Mouse (Mus musculus) CH12.LX (cell line): ENCODE data around the gene Tmprss4. TPM values are rescaled to one million over a fixed set of nuclear protein-coding genes. Genes with fewer than 3 reads are reported as not detected.

Experiments used
- DNase-seq: peaks from one replicate; pipeline ENCODE4 v3.0.0-alpha.2; 2013; ENCODE audit errors: extremely low read depth
- H3K27ac ChIP-seq: 2 replicates; pipeline ENCODE4 v1.5.1; 2012; ENCODE audit warnings: low read depth, mild to moderate bottlenecking, control low read depth, moderate library complexity; ENCODE audit not compliant: insufficient read depth
- H3K27me3 ChIP-seq: replicated peaks from 2 replicates; pipeline ENCODE3; 2012; ENCODE audit warnings: inconsistent platforms
- H3K36me3 ChIP-seq, 2 experiments: replicated peaks in 1 of 2; 2 replicates each; pipeline versions ENCODE3 to v1.6.1; 2012; ENCODE audit warnings: inconsistent platforms in 1 of 2, low read length in 1 of 2, mild to moderate bottlenecking in 1 of 2, mixed read lengths in 1 of 2, moderate library complexity in 1 of 2; ENCODE audit not compliant: control insufficient read depth in 1 of 2, insufficient read depth in 1 of 2
- H3K4me1 ChIP-seq, 2 experiments: 2 replicates each; pipeline ENCODE4 v1.6.1; 2012; ENCODE audit warnings: inconsistent platforms in 1 of 2, moderate library complexity in 1 of 2; ENCODE audit not compliant: insufficient read depth in 2 of 2, control insufficient read depth in 1 of 2
- H3K4me2 ChIP-seq: 2 replicates; pipeline ENCODE4 v1.6.1; 2012; ENCODE audit warnings: low read depth, mild to moderate bottlenecking, control low read depth; ENCODE audit not compliant: poor library complexity, insufficient read depth, severe bottlenecking
- H3K4me3 ChIP-seq, 3 experiments: fragments of 150-350 bp in 1 of 3; sonication (generic) in 1 of 3; replicated peaks in 1 of 3; 2 replicates each; pipeline versions ENCODE3 to v1.5.1; 2011 to 2012; ENCODE audit warnings: low read depth in 2 of 3, low read length in 2 of 3, mild to moderate bottlenecking in 2 of 3, moderate library complexity in 2 of 3, control low read depth in 1 of 3, improper control_type of control experiment in 1 of 3, inconsistent platforms in 1 of 3, mixed read lengths in 1 of 3; ENCODE audit not compliant: poor library complexity in 1 of 3
- H3K79me2 ChIP-seq: replicated peaks from 2 replicates; pipeline ENCODE4 v1.6.1; 2012; ENCODE audit warnings: mild to moderate bottlenecking, moderate library complexity; ENCODE audit not compliant: control insufficient read depth, poor library complexity, insufficient read depth, severe bottlenecking; ENCODE audit errors: extremely low read depth
- H3K9ac ChIP-seq: 2 replicates; pipeline ENCODE4 v1.6.1; 2012; ENCODE audit warnings: low read depth, mild to moderate bottlenecking, control low read depth, moderate library complexity; ENCODE audit not compliant: insufficient read depth
- H3K9me3 ChIP-seq: replicated peaks from 2 replicates; pipeline ENCODE3; 2012; ENCODE audit warnings: low read length, inconsistent platforms, mixed read lengths
- BHLHE40 ChIP-seq: IDR thresholded peaks from 2 replicates; pipeline ENCODE4 v1.6.1; 2011; ENCODE audit warnings: mild to moderate bottlenecking, low read depth, low read length, improper control_type of control experiment
- CHD1 ChIP-seq: IDR thresholded peaks from 2 replicates; pipeline ENCODE4 v1.6.1; 2012; ENCODE audit warnings: low read depth, low read length, improper control_type of control experiment, inconsistent platforms
- CHD2 ChIP-seq: IDR thresholded peaks from 2 replicates; pipeline ENCODE4 v1.6.1; 2011; ENCODE audit warnings: low read length, improper control_type of control experiment
- CTCF ChIP-seq, 2 experiments: IDR thresholded peaks in 1 of 2; conservative IDR thresholded peaks in 1 of 2; 2 replicates each; pipeline ENCODE4 v1.5.1; 2011 to 2012; ENCODE audit warnings: low read depth in 2 of 2, low read length in 2 of 2, improper control_type of control experiment in 1 of 2, inconsistent platforms in 1 of 2, mild to moderate bottlenecking in 1 of 2, moderate library complexity in 1 of 2
- E2F4 ChIP-seq: IDR thresholded peaks from 2 replicates; pipeline ENCODE4 v1.6.1; 2011; ENCODE audit warnings: low read depth, low read length, improper control_type of control experiment; ENCODE audit not compliant: insufficient replicate concordance
- ELF1 ChIP-seq: IDR thresholded peaks from 2 replicates; pipeline ENCODE4 v1.6.1; 2014; ENCODE audit warnings: low read depth, mild to moderate bottlenecking, inconsistent platforms, low read length, improper control_type of control experiment
- EP300 ChIP-seq: IDR thresholded peaks from 2 replicates; pipeline ENCODE4 v1.6.1; 2011; ENCODE audit warnings: low read length, improper control_type of control experiment
- ETS1 ChIP-seq: conservative IDR thresholded peaks from 2 replicates; pipeline ENCODE4 v1.6.1; 2012; ENCODE audit warnings: low read depth, mild to moderate bottlenecking, inconsistent platforms, low read length, improper control_type of control experiment, moderate library complexity
- GABPA ChIP-seq: IDR thresholded peaks from 2 replicates; pipeline ENCODE4 v1.6.1; 2012; ENCODE audit warnings: low read depth, low read length, improper control_type of control experiment, inconsistent platforms; ENCODE audit not compliant: insufficient replicate concordance
- HCFC1 ChIP-seq: IDR thresholded peaks from 2 replicates; pipeline ENCODE4 v1.6.1; 2012; ENCODE audit warnings: low read depth, mild to moderate bottlenecking, inconsistent platforms, low read length, improper control_type of control experiment
- IRF4 ChIP-seq: IDR thresholded peaks from 2 replicates; pipeline ENCODE4 v1.6.1; 2014; ENCODE audit warnings: low read depth, mild to moderate bottlenecking, inconsistent platforms, low read length, improper control_type of control experiment
- JUND ChIP-seq: conservative IDR thresholded peaks from 2 replicates; pipeline ENCODE4 v1.6.1; 2011; ENCODE audit warnings: low read depth, low read length, improper control_type of control experiment
- KAT2A ChIP-seq: IDR thresholded peaks from 2 replicates; pipeline ENCODE4 v1.6.1; 2012; ENCODE audit warnings: low read length, improper control_type of control experiment, inconsistent platforms; ENCODE audit not compliant: insufficient replicate concordance
- MAFK ChIP-seq: IDR thresholded peaks from 2 replicates; pipeline ENCODE4 v1.6.1; 2011; ENCODE audit warnings: low read length, improper control_type of control experiment; ENCODE audit not compliant: insufficient replicate concordance
- MAX ChIP-seq: IDR thresholded peaks from 2 replicates; pipeline ENCODE4 v1.6.1; 2011; ENCODE audit warnings: low read length, improper control_type of control experiment
- MAZ ChIP-seq: IDR thresholded peaks from 2 replicates; pipeline ENCODE4 v1.6.1; 2012; ENCODE audit warnings: low read depth, mild to moderate bottlenecking, inconsistent platforms, low read length, improper control_type of control experiment, moderate library complexity
- MEF2A ChIP-seq: IDR thresholded peaks from 2 replicates; pipeline ENCODE4 v1.6.1; 2014; ENCODE audit warnings: low read depth, mild to moderate bottlenecking, inconsistent platforms, low read length, improper control_type of control experiment, borderline replicate concordance
- MXI1 ChIP-seq: IDR thresholded peaks from 2 replicates; pipeline ENCODE4 v1.6.1; 2011; ENCODE audit warnings: mild to moderate bottlenecking, low read depth, low read length, improper control_type of control experiment
- MYC ChIP-seq: IDR thresholded peaks from 2 replicates; pipeline ENCODE4 v1.6.1; 2011; ENCODE audit warnings: low read depth, mild to moderate bottlenecking, improper control_type of control experiment, low read length
- NRF1 ChIP-seq: IDR thresholded peaks from 2 replicates; pipeline ENCODE4 v1.6.1; 2014; ENCODE audit warnings: low read depth, mild to moderate bottlenecking, inconsistent platforms, low read length, improper control_type of control experiment, moderate library complexity
- PAX5 ChIP-seq: IDR thresholded peaks from 2 replicates; pipeline ENCODE4 v1.6.1; 2012; ENCODE audit warnings: low read length, inconsistent platforms, mixed read lengths
- POLR2A ChIP-seq: IDR thresholded peaks from 2 replicates; pipeline ENCODE4 v1.6.1; 2011; ENCODE audit warnings: low read depth, mild to moderate bottlenecking, improper control_type of control experiment, low read length
- POLR2AphosphoS2 ChIP-seq: IDR thresholded peaks from 2 replicates; pipeline ENCODE4 v1.6.1; 2011; ENCODE audit warnings: low read depth, low read length, improper control_type of control experiment
- RCOR1 ChIP-seq: conservative IDR thresholded peaks from 2 replicates; pipeline ENCODE4 v1.6.1; 2012; ENCODE audit warnings: low read depth, mild to moderate bottlenecking, inconsistent platforms, low read length, improper control_type of control experiment
- SIN3A ChIP-seq: IDR thresholded peaks from 2 replicates; pipeline ENCODE4 v1.6.1; 2012; ENCODE audit warnings: low read length, improper control_type of control experiment, inconsistent platforms
- SMC3 ChIP-seq: IDR thresholded peaks from 2 replicates; pipeline ENCODE4 v1.6.1; 2011; ENCODE audit warnings: low read depth, low read length, improper control_type of control experiment
- TBP ChIP-seq: conservative IDR thresholded peaks from 2 replicates; pipeline ENCODE4 v1.6.1; 2011; ENCODE audit warnings: low read depth, low read length, improper control_type of control experiment
- TCF12 ChIP-seq: IDR thresholded peaks from 2 replicates; pipeline ENCODE4 v1.6.1; 2014; ENCODE audit warnings: low read depth, mild to moderate bottlenecking, inconsistent platforms, low read length, improper control_type of control experiment
- UBTF ChIP-seq: IDR thresholded peaks from 2 replicates; pipeline ENCODE4 v1.6.1; 2012; ENCODE audit warnings: low read depth, mild to moderate bottlenecking, inconsistent platforms, low read length, improper control_type of control experiment, moderate library complexity
- USF1 ChIP-seq: IDR thresholded peaks from 2 replicates; pipeline ENCODE4 v1.6.1; 2014; ENCODE audit warnings: low read depth, mild to moderate bottlenecking, inconsistent platforms, low read length, improper control_type of control experiment
- ZC3H11A ChIP-seq: IDR thresholded peaks from 2 replicates; pipeline ENCODE4 v1.6.1; 2012; ENCODE audit warnings: low read depth, mild to moderate bottlenecking, inconsistent platforms, low read length, improper control_type of control experiment
- ZKSCAN1 ChIP-seq: IDR thresholded peaks from 2 replicates; pipeline ENCODE4 v1.6.1; 2012; ENCODE audit warnings: low read depth, inconsistent platforms, low read length, improper control_type of control experiment, borderline replicate concordance
- ZMIZ1 ChIP-seq: IDR thresholded peaks from 2 replicates; pipeline ENCODE4 v1.6.1; 2012; ENCODE audit warnings: low read depth, mild to moderate bottlenecking, inconsistent platforms, low read length, improper control_type of control experiment
- dilution Hi-C: fragments of 300-500 bp; cut with MboI; formaldehyde crosslinking; loops from 2 replicates; pipeline ENCODE4 v1.14.3; 2020; ENCODE audit warnings: low sequenced_read_pairs; ENCODE audit not compliant: extremely low pct_unique_long_range_greater_than_20kb, extremely low pct_ligation_motif_present
- in situ Hi-C: fragments of 300-500 bp; cut with MboI; formaldehyde crosslinking; loops from 3 replicates; pipeline ENCODE4 v1.14.3; 2019; ENCODE audit warnings: low sequenced_read_pairs, low pct_ligation_motif_present, low pct_unique_long_range_greater_than_20kb, mixed read lengths
- polyA plus RNA-seq: library from polyadenylated mRNA; unstranded; fragments of >175 nt; gene quantifications from 2 replicates; pipeline ENCODE4 v1.2.1, GENCODE M21; 2012; ENCODE audit warnings: low read depth; ENCODE audit not compliant: insufficient read length
- total RNA-seq, 2 experiments: library from RNA; depleted of rRNA; stranded (reverse); fragments of 300-350 nt in 1 of 2; fragments of >200 nt in 1 of 2; gene quantifications; 2 replicates each; pipeline ENCODE4 v1.2.3; 2012 to 2014

Gene Tmprss4
- total and polyA plus RNA-seq, 3 experiments: not detected

DNA sequence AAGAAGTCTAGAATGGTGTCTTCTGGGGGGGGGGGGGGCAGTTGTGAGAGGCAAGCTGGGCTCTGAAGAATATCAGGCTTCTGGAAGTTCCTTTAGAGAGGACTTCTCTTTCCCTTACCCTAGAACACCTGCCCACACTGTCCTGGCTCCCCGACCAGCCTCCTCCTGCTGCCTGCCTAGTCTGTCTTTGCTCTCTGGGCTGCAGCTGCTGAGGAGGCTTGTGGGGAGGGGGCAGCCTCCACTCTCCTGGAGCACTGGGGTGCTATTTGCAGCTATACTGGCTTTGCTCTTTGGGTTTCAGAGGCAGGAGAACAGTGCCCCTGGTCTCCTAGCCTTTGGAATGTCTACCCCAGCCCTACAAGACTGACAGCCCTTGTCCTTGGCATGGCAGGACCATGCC is 53.0 kb downstream of the Tmprss4 start:
- dilution Hi-C loops: no loop called here

GRCm38 (mm10) chr9:45146267-45146597 is 57.7 kb downstream of the Tmprss4 start:
- H3K9me3 ChIP-seq: no peaks in the 10 kb centered on the region
- H3K36me3 ChIP-seq: no peaks in the 10 kb centered on the region
- dilution Hi-C loops: no loop called here
- peak; percentile 64 for DNase-seq
- H3K4me1 ChIP-seq: 0 out of 4 replicates have a peak, but pooled peaks cover 0 to 4% of the 10 kb centered on the region in 2 experiments
- no peak overlapping the region for H3K9ac ChIP-seq
- no peak overlapping the region for H3K4me3 ChIP-seq
- H3K27ac ChIP-seq: no peak overlapping the region
- H3K79me2 ChIP-seq: no peaks in the 10 kb centered on the region
- in situ Hi-C loops: no loop called here
- H3K4me2 ChIP-seq: 0 out of 2 replicates have a peak overlapping the region, but pooled peaks have one; percentile 27
- peaks cover 92% of the 10 kb centered on the region for H3K27me3 ChIP-seq
- TF ChIP-seq TCF12 (no peak), ZMIZ1 (no peak), GABPA (no peak), HCFC1 (no peak), POLR2A (no peak), MXI1 (0 out of 2 replicates have a peak, but pooled peaks have one; percentile 27), IRF4 (no peak), CHD1 (no peak), BHLHE40 (no peak; the same call in 1 of the 2 replicates), POLR2AphosphoS2 (no peak), E2F4 (no peak), MEF2A (no peak), CTCF (conservative IDR thresholded peaks at IDR 0.05 in 1 of 2, IDR thresholded peaks at IDR 0.05 in 1 of 2; ENCODE audit: low read depth in 2 of 2, low read length in 2 of 2) (peak; percentile 87 to 95), SIN3A (0 out of 2 replicates have a peak, but pooled peaks have one; percentile 30), UBTF (no peak), ZKSCAN1 (no peak), MAZ (0 out of 2 replicates have a peak, but pooled peaks have one; percentile 50), USF1 (no peak), MAFK (no peak), RCOR1 (no peak), SMC3 (peak; percentile 88), EP300 (no peak), ELF1 (no peak), NRF1 (no peak), TBP (no peak), MYC (peak; percentile 77), ETS1 (no peak), CHD2 (no peak), MAX (peak; percentile 73), JUND (0 out of 2 replicates have a peak, but pooled peaks have one; percentile 15), PAX5 (no peak), KAT2A (0 out of 2 replicates have a peak, but pooled peaks have one; percentile 18), ZC3H11A (peak; percentile 59)

More for the DNA sequence above, 53.0 kb downstream of the Tmprss4 start:
- H3K9me3 ChIP-seq: no peaks in the 10 kb centered on the region
- no peak overlapping the region for H3K27ac ChIP-seq
- in situ Hi-C loops: no loop called here
- TF ChIP-seq ZMIZ1 (no peak), UBTF (no peak), TCF12 (no peak)
- no peak overlapping the region for H3K9ac ChIP-seq
- no peak overlapping the region for H3K4me2 ChIP-seq
- DNase-seq: no peak
- H3K4me3 ChIP-seq: no peak overlapping the region
- H3K36me3 ChIP-seq: no peaks in the 10 kb centered on the region
- H3K27me3 ChIP-seq: peaks cover 96% of the 10 kb centered on the region
- no peaks in the 10 kb centered on the region for H3K4me1 ChIP-seq
- H3K79me2 ChIP-seq: no peaks in the 10 kb centered on the region
